ENCODE assay signal across 8 mouse cellular contexts in the genomic region with DNA sequence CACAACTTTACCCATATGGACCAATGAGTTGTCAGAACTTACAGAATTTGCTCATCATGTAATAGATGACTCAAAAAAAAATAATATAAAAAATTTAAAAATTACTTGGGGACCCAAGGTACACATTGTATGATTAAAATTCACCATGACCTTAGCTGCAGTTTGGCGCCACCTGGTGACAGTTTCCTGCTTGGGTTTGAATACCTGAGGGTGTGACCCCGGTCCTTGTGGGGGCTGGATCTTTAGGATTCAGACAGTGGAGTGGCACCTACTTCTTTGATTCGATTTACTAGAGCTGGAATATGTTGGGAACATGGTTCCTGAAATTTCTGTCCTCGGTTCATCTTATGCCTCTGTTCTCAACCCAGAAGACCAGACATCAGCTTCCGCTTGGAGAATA.
A peak's percentile ranks its signal among the peaks of the same experiment; 100 is the strongest.
DNase-seq lines count a peak whose midpoint lies in the region; ATAC-seq and TF ChIP-seq lines count a peak whose summit lies in the region.

No protein-coding gene starts in this region.

- intact Hi-C loops in left cerebral cortex, postnatal 4 days (cut with DNase I): no loop called here
- intact Hi-C loops in left cerebral cortex, postnatal 36 days (cut with DNase I): no loop called here

- ATAC-seq in erythroid progenitor cell, adult 5-6 weeks (replicated peaks; ENCODE audit: low FRiP score, poor library complexity, severe bottlenecking): no peak
- no peak for ATAC-seq in activated CD4-positive, CD25-positive, alpha-beta regulatory T cell, adult 4 months

- no peak overlapping the region for H3K9ac ChIP-seq in ES-Bruce4 (ENCODE audit: low read depth, poor library complexity, severe bottlenecking)

- H3K4me3 ChIP-seq in ES-Bruce4 (ENCODE audit: low read depth, low read length): no peak overlapping the region
- H3K4me3 ChIP-seq in cortical plate, adult 2 months (ENCODE audit: insufficient read depth, low read length): no peak overlapping the region

- H3K36me3 ChIP-seq in ES-Bruce4 (ENCODE audit: control insufficient read depth, insufficient read depth, low read length, poor library complexity, severe bottlenecking): no peaks in the 10 kb centered on the region

- H3K27ac ChIP-seq in ES-Bruce4 (ENCODE audit: insufficient read depth, low read length): no peak overlapping the region
- no peak overlapping the region for H3K27ac ChIP-seq in cortical plate, adult 2 months (ENCODE audit: insufficient read depth, low read length)

- H3K9me3 ChIP-seq in ES-Bruce4 (replicated peaks; ENCODE audit: control insufficient read depth, insufficient read depth, low read length, poor library complexity, severe bottlenecking): no peaks in the 10 kb centered on the region

- TF ChIP-seq CTCF in ES-Bruce4 (IDR thresholded peaks at IDR 0.05; ENCODE audit: low read depth, low read length): peak; percentile 46
- peak; percentile 20; the same call in 1 of the 2 replicates for TF ChIP-seq CTCF in cortical plate, adult 2 months (IDR thresholded peaks at IDR 0.05; ENCODE audit: extremely low read depth, insufficient read depth, low read length)

- TF ChIP-seq POLR2A in ES-Bruce4 (IDR thresholded peaks at IDR 0.05; ENCODE audit: insufficient read depth, low read length): no peak
- TF ChIP-seq POLR2A in cortical plate, adult 2 months (IDR thresholded peaks at IDR 0.05; ENCODE audit: extremely low read depth, insufficient read depth, low read length): no peak

- no peaks in the 10 kb centered on the region for H3K4me1 ChIP-seq in ES-Bruce4 (ENCODE audit: control insufficient read depth, insufficient read depth, low read length)
- no peaks in the 10 kb centered on the region for H3K4me1 ChIP-seq in cortical plate, adult 2 months (ENCODE audit: control insufficient read depth, insufficient read depth, low read length)

- no peaks in the 10 kb centered on the region for H3K27me3 ChIP-seq in ES-Bruce4 (ENCODE audit: control insufficient read depth, insufficient read depth, low read length, poor library complexity, severe bottlenecking)

- DNase-seq in cerebellum, postnatal 14 days: peak; percentile 59 to 72
- DNase-seq in cerebellum, postnatal 36 days: no peak
- DNase-seq in left cerebral cortex, postnatal 4 days: peak; percentile 55
- no peak for DNase-seq in left cerebral cortex, postnatal 36 days (ENCODE audit: low spot score in 2 of 2)

- TF ChIP-seq EP300 in ES-Bruce4 (IDR thresholded peaks at IDR 0.05; ENCODE audit: insufficient read depth, low read depth, low read length): no peak

Comparison
In these comparisons a context has a peak if more than half of its experiments do, and no peak if none do; other contexts are left out.
1. DNase-seq: peak in cerebellum, postnatal 14 days (2 of 2) and left cerebral cortex, postnatal 4 days (single experiment); none in cerebellum, postnatal 36 days (0 of 2) and left cerebral cortex, postnatal 36 days (0 of 2).